ENCODE assay signal across 30 mouse cellular contexts in the genomic region with DNA sequence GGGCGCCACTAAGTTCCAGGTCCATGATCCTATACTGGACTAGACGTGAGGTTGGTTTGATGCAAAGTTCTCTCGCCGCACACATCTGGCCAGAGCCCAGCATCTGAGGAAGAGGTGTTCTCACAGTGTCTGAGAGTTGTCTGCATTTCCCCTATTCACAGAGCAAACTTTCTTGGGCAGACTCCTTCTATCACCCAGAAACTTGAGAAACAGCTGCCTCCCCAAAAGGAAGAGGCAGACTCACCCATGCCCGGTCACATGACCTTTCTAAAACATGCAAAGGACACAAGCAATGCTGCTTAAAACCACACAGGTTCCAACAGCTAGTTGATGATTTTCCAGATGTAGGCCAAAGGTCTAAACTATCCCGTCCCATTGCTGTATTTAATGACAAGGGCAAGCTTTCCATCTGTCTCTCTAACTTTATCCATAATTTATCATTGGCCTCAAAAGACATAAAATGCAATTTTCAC.
DNase-seq lines count a peak whose midpoint lies in the region; ATAC-seq and TF ChIP-seq lines count a peak whose summit lies in the region.
"Had no signal": no experiment of that assay in that cellular context is flagged by ENCODE, and none has a peak within 500 bp of the region (broad histone marks: within the 10 kb centered on the region; RNA-seq: fewer than 3 reads in every experiment).

No protein-coding gene starts in this region.

- peaks cover 17% of the 10 kb centered on the region for H3K4me1 ChIP-seq in limb, embryonic 14.5 days (ENCODE audit: control insufficient read depth, insufficient read depth, low read length)
- H3K4me1 ChIP-seq: heart, embryonic 13.5 days; hindbrain, embryonic 10.5 days; hindbrain, embryonic 15.5 days; megakaryocyte, embryonic 14.5 days; midbrain, embryonic 13.5 days had no signal

- WGBS in limb, embryonic 14.5 days, result 77% methylated on average over 6 of the region's 6 CpGs

- peak overlapping the region; percentile 58 for H3K27ac ChIP-seq in limb, embryonic 14.5 days (replicated peaks; ENCODE audit: low read depth, low read length)
- H3K27ac ChIP-seq: heart, embryonic 13.5 days; hindbrain, embryonic 10.5 days; hindbrain, embryonic 15.5 days; kidney, postnatal 0 days; midbrain, embryonic 13.5 days had no signal

- no peak overlapping the region for H3K4me3 ChIP-seq in limb, embryonic 14.5 days (replicated peaks; ENCODE audit: low read length)
- H3K4me3 ChIP-seq: erythroblast, embryonic 14.5 days; heart, embryonic 13.5 days; hindbrain, embryonic 10.5 days; hindbrain, embryonic 15.5 days; megakaryocyte, embryonic 14.5 days; midbrain, embryonic 13.5 days had no signal

- no peaks in the 10 kb centered on the region for H3K27me3 ChIP-seq in limb, embryonic 14.5 days (ENCODE audit: control insufficient read depth, insufficient read depth, low read length)
- H3K27me3 ChIP-seq: heart, embryonic 13.5 days; hindbrain, embryonic 15.5 days; megakaryocyte, embryonic 14.5 days; midbrain, embryonic 13.5 days had no signal

- no peak overlapping the region for H3K4me2 ChIP-seq in limb, embryonic 14.5 days (replicated peaks; ENCODE audit: low read depth, low read length, severe bottlenecking)
- H3K4me2 ChIP-seq: heart, embryonic 13.5 days; hindbrain, embryonic 15.5 days; midbrain, embryonic 13.5 days had no signal

- H3K9ac ChIP-seq in limb, embryonic 14.5 days (ENCODE audit: low read depth, low read length, severe bottlenecking), result no peak overlapping the region
- H3K9ac ChIP-seq: forebrain, postnatal 0 days; heart, embryonic 13.5 days; hindbrain, embryonic 15.5 days; midbrain, embryonic 13.5 days had no signal

- H3K36me3 ChIP-seq in limb, embryonic 14.5 days (ENCODE audit: control insufficient read depth, insufficient read depth, low read length), result no peaks in the 10 kb centered on the region; the same call in 1 of the 2 replicates
- H3K36me3 ChIP-seq: heart, embryonic 13.5 days; hindbrain, embryonic 10.5 days; hindbrain, embryonic 15.5 days; midbrain, embryonic 13.5 days had no signal

- DNase-seq in kidney, adult 8-10 months, result peak; percentile 58 to 74
- DNase-seq in kidney, postnatal 4 days, result no peak
- DNase-seq in kidney, postnatal 14 days, result peak; percentile 47
- DNase-seq in kidney, postnatal 25 days, result peak; percentile 47 to 64
- DNase-seq in limb, embryonic 14.5 days (ENCODE audit: low spot score), result no peak
- no peak for DNase-seq in embryo, embryonic 11 days
- no peak for DNase-seq in cerebellum, adult 8-10 months
- DNase-seq: adrenal gland, postnatal 25 days; B cell, adult 2 months; cerebellum, adult 11-12 months; cerebellum, postnatal 10 days; forebrain, postnatal 0 days; heart, postnatal 10 days; layer of hippocampus, postnatal 36 days; liver; lung, adult 18-20 months; lung, postnatal 4 days; retina, postnatal 1 day; right cerebral cortex, postnatal 25 days; spleen, adult 18-20 months; thymus, postnatal 14 days had no signal

- H3K9me3 ChIP-seq in limb, embryonic 14.5 days (ENCODE audit: control insufficient read depth, low read length), result no peaks in the 10 kb centered on the region
- H3K9me3 ChIP-seq: heart, embryonic 13.5 days; hindbrain, embryonic 10.5 days; hindbrain, embryonic 15.5 days; megakaryocyte, embryonic 14.5 days; midbrain, embryonic 13.5 days had no signal

- ATAC-seq in limb, embryonic 14.5 days (ENCODE audit: low FRiP score, low read depth), result no peak; the same call in 1 of the 2 replicates
- ATAC-seq: forebrain, postnatal 0 days; inflammation-experienced regulatory T-cells, adult 6 months; lung, postnatal 0 days; midbrain, embryonic 13.5 days had no signal

- no peak for TF ChIP-seq POLR2A in limb, embryonic 14.5 days (IDR thresholded peaks at IDR 0.05; ENCODE audit: borderline replicate concordance, extremely low read depth, insufficient read depth, insufficient read length)

Comparison
In these comparisons a context has a peak if more than half of its experiments do, and no peak if none do; other contexts are left out.
1. DNase-seq: peak in kidney, adult 8-10 months (2 of 2), kidney, postnatal 14 days (single experiment) and kidney, postnatal 25 days (2 of 2); none in kidney, postnatal 4 days (0 of 2), limb, embryonic 14.5 days (single experiment), embryo, embryonic 11 days (single experiment) and cerebellum, adult 8-10 months (single experiment).